Mouse (Mus musculus) thymus, postnatal 4 days (tissue): ENCODE results near the gene Tnfsf12.

ENCODE experiments used
- DNase-seq: peaks from one replicate; pipeline ENCODE4 v3.0.0; 2021

Tnfsf12 gene

DNA sequence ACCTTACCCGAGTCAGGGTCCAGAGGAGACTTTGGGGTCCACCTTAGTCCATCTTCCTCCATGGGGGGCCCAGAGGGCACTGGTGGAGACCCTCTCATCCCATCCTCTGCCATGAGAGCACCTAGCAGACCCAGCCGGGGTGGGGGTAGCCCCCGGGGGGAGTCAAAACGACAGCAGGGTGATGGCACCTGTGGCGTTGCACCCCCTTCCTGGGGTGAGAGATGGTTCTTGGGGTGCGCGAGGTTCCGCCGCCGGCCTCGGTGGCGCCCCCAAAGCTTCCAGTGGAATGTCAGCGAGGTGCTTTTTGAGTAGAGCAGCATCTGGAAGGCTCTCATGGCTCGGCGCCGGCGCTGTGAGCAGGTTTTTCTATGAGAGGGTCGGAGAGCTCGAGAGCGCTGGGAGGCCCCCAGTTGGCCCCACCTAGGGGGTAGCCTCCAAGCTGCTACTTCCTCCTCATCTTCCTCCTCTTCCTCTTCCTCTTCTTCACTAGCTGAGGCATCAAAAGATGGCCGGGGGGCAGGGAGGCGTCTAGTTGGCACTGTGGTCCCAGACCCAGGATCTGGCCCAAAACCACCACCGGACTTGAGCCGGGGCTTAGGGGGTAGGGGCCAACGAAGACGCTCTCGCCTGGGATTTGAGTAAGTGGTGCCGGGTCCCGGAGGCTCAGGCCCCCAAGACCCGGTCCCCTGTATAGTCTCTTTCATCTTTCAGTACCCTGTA lies 15.4 kb downstream of the Tnfsf12 start:
- peak; percentile 26 for DNase-seq

DNA sequence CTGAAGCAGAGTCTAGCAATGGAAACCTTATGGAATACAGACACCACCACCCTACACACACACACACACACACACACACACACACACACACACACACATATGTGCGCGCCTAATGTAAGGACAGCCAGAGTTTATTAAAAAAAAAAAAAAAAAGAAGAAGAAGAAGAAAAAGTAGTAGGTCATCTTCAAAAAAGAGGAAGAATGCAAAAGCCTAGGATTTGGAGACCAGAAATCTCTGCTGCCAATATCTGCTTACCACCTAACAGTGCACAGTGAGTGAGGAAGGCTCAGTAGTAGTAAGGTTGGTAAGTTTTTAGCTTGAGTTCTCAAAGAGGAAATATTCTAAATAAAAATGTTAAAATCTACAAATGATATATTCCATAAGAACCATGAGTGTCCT lies 16.5 kb downstream of the Tnfsf12 start:
- no peak for DNase-seq

DNA sequence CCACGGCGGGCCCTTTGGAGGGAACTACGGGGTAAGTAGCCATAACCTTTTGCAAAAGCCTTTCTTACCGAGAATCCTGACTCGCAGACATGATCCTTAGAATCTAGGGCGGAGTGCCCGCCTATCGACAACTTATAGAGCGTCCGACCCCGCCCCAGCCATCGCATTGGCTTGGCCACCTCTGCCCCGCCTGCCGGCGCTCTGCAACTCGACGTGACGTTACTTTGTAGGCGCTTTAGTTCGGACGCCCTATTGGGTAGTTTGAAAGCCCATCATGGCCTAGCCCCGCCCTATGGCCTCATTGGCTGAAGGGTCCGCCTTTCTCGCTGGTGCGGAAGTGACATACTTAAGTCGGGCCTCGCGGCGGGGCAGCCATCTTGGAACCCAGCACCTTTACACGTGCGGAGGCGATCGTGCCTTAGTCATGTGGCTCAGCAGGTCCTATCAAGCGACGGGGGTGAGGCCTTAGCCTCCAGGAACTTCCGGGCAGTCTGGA lies 23.4 kb downstream of the Tnfsf12 start, which contains the start of gene Eif4a1:
Gene Eif4a1 (minus strand): TSS at position 213 of the 496 bp plus-strand sequence.
- DNase-seq, result peak; percentile 98

DNA sequence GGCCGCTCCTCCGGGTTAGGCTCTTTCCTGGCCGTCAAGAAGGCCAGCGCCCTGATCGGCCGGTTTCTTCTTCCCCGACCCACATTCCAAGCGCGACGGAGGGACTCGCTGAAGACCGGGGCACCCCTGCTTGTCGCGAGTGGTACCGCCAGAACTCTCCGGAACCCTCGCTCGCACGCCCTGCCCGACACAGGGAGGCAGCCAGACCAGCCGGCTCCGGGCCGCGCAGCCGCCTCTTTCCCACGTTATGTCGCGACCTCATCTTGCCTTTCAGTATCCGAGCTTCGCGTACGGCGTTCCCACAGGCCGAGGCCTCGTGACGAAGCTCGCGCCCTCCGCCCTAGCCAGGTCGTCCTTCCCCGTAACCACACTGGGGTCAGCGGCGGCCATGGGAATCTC lies 23.9 kb downstream of the Tnfsf12 start:
- DNase-seq, result no peak

DNA sequence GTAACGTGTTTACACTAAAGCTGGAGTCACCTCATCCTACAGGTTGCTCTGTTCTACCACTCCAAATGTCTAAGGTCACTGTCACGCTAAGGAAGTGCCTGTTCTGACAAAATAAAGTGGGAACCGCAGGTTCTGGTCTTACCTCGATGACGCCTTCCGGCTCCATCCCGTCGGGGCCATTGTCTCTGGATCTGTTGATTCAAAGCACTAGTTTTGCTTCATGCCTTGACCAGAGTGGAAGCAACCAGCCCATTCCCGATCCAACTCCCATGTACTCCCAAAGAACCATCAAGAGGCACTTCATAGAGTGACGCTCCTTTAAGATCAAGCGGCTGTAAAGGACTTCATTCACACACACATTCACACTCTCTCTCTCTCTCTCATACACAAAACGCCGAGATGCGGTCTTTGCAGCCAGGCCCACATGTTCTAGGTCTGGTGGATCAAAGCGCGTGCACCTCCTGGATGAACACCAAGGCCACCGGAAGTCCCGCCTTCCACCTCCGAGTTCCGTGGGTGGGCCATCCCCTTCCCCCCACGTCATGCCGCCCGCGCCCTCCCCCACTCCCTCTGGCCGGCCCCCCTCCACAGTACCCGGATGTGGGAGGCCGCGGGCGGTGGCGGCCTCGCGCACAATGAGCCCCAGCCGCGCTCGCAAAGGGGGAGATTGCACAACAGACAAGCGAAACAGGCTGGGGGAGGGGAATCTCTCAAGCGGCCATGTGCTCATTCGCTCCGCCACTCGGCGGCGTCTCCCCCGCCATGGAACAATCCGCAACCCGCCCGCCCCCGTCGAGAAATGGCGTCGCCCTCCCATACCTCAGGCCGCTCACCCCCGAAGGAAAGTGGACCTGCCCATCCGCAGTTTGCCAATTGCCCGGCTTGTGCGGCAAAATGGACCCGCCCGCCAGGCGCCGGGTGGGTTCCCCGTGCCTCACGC lies 24.6 kb downstream of the Tnfsf12 start:
- peak; percentile 99 for DNase-seq

DNA sequence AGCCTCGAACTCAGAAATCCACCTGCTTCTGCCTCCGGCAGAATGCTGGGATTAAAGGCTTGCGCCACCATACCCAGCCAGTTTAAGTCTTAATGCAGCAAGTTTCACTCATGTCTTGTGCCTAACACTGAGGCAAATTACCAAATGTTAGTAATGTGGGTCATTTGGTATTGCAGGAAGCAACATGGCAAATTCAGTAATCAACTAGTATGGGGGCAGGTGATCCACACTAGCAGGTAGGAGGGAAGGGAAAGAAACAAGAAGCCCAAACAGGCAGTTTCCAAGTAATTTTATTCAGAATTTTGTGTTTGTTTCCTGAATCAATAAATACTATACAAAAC lies 29.0 kb downstream of the Tnfsf12 start:
- DNase-seq, result no peak

DNA sequence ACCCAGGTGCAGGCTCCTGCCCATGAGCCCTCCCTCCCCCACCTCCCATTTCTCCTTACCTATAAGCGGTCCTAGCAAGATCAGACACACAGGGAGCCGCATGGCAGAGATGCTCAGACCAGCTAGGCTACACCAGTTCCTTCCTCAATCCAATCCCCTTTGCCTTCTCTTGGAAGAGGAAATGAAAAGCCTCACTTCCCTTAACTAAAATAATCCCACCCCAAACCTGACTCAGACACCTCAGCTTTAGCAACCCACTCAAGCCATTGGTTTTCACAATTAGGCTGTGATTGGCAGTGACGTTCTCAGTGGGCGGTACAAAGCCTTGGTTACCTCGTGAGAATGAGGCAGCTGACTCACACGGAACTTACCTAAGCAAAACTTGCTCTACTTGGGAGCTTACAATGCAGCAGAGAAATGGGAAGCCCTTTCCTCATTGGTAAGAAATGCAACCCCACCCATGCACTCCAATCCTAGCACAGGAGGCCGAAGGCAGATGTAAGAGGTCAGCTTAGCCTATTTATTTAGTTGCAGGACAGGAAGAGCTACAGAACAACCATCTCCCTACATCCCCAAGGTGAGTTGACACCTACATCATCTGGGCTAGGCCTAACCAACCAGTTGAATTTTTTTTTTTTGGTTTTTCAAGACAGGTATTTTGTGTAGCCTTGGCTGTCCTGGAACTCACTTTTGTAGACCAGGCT lies 29.5 kb downstream of the Tnfsf12 start, which contains the start of gene Cd68:
Gene Cd68 (minus strand): TSS at position 193 of the 704 bp plus-strand sequence.
- peak; percentile 57 for DNase-seq

DNA sequence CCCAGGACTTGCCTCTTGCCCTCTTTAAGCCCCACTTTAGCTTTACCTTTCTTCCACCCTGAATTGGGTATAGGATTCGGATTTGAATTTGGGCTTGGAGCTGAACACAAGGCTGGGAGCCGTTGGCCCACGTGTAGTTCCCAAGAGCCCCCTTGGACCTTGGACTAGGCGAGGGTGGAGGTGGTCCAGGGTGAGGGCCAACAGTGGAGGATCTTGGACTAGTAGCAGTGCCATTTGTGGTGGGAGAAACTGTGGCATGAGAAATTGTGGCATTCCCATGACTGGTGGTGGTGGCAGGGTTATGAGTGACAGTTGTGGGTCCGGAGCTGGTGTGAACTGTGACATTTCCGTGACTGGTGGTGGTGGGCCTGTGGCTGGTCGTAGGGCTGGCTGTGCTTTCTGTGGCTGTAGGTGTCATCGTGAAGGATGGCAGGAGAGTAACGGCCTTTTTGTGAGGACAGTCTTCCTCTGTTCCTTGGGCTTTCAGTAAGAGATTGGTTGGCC lies 30.1 kb downstream of the Tnfsf12 start:
- no peak for DNase-seq

DNA sequence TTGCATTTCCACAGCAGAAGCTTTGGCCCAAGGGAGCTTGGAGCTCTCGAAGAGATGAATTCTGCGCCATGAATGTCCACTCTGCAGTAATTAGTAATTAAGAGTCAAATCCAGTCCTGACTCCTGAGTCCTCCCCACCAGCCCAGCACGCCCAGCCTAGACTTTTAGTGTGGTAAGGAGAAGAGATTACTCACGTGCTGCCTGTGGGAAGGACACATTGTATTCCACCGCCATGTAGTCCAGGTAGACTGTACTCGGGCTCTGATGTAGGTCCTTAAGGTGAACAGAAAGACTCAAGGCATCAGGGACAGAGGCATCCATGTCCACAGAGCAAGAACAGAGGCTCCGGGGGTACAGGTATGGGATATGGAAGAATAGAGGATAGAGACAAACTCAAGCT lies 30.8 kb downstream of the Tnfsf12 start:
- DNase-seq, result no peak

DNA sequence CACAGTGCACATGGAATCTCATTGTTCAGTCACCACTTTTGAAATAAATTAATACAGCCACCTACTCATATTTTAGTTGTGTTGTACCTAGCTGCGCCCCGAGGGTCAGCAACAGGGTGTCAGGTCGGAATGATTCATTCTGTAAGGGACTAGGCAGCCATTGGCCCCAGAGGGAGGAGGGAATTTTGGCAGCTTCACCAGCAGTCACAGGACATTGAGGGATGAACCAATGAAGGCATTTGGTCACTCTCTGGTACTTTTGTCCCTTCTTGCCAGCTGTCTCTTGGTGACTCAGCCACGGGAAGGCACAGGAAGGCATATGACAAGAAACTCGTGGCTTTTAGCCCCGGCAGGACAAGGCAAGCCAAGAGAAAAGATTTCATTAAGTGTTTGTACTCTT lies 31.9 kb downstream of the Tnfsf12 start:
- no peak for DNase-seq

DNA sequence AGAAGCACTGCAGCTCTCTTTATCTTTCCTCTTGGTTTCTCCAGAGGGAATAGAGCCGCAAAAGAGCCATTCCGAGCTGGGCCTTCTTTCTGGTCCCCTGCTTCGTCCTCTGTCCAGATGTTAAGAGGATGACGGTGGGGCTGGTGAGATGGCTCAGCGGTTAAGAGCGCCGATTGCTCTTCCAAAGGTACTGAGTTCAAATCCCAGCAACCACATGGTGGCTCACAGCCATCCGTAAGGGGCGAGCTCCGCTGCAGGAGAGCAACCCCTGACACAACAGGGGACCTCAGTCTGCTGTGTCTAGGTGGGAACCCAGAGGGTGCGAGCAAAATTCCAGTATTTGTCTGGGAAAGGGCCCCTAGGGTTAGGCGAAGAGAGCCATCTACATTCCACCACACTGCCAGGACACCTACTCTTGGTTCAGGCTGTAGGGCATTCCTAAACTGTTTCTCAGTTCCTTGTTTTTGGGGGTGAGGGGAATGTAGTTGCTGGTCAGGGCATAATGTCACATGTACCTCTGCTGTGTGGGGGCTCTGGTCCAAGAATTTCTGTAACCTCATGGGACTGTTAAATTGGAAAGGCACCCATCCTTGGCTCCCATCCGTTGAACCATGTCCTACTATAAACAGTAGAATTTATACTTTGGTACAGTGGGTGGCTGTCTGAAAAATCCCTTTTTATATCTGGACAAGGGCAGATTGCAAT lies 32.5 kb downstream of the Tnfsf12 start:
- no peak for DNase-seq

DNA sequence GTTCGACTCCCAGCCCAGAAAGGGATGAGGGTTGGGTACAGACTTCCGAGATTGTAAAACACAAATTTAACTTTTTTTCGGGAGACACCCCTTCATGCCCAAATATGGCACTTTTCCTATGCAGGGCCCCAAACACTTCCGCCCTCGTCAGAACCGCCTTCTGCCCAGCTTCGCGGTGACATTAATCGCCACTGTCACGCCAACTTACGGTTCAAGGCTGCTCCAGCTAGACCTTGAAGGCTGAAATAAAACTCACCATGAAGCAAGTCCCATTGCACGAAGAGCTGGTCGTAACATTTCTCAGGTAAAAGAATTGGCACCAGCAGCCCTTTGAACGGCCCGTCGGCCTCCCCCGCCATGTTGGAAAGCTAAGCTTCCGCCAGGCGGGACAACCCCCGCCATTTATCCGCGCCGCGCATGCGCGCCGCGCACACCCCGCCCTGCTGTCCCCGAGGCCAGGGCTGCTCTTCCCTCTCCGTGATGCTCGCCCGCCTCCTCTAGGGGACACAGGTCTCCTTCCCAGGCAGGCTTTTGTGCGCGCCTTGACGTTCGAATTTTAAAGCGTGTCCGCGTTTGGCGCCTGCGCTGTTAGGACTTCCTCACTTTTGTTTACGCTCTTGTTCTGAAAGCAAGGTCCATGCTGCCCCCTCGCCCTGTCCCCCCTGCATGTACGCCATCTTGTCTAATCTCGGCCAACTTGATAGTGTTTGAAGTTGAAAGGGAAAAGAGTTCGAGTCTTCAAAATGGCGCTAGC lies 33.3 kb downstream of the Tnfsf12 start, which contains the start of gene Mpdu1:
Gene Mpdu1 (minus strand): TSS at position 430 of the 754 bp plus-strand sequence.
- DNase-seq, result peak; percentile 94

DNA sequence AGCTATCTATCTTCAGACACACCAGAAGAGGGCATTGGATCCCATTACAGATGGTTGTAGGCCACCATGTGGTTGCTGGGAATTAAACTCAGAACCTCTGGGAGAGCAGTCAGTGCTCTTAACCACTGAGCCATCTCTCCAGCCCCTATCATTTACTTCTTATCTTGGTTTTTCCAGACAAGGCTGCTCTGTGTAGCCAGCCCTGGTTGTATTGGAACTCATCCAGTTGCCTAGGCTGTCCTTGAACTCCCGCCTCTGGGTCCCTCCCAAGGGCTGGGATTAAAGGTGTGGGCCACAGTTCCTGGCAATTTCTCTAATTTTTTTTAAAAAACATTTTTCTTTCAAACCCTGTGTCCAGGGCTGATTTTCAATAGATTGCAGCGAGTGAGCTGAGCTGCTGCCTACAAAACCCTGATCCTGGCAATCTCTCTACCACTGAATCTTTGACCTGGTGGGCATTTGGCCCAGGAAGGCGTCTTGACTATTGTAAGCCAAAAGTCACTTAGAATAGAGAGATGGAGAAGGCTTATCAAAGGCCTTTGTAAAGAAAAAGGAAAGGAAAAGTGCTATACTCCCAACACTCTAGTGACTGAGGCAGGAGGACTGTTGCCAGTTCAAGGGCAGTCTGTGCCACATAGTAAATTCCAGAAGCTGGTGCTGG lies 34.3 kb downstream of the Tnfsf12 start:
- DNase-seq, result no peak

DNA sequence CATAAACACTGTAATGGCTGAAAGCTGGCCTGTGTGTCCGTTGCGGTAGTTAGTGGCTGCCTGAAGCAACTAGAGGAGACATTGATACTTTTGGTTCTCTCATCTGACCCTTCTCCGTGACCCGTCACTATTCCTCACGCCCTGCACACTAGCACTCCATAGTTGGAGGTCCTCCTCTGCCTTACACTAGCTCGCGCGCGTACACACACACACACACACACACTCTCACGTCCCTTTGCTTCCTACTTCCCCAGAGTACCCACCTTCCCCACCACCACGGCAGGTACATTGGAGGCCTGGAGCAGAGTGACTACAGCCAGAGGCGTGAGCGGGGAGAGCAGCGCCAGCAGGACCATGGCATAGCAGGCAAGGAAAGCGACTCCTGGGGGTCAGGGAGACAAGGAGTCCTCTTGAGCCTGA lies 38.2 kb downstream of the Tnfsf12 start:
- DNase-seq, result no peak

DNA sequence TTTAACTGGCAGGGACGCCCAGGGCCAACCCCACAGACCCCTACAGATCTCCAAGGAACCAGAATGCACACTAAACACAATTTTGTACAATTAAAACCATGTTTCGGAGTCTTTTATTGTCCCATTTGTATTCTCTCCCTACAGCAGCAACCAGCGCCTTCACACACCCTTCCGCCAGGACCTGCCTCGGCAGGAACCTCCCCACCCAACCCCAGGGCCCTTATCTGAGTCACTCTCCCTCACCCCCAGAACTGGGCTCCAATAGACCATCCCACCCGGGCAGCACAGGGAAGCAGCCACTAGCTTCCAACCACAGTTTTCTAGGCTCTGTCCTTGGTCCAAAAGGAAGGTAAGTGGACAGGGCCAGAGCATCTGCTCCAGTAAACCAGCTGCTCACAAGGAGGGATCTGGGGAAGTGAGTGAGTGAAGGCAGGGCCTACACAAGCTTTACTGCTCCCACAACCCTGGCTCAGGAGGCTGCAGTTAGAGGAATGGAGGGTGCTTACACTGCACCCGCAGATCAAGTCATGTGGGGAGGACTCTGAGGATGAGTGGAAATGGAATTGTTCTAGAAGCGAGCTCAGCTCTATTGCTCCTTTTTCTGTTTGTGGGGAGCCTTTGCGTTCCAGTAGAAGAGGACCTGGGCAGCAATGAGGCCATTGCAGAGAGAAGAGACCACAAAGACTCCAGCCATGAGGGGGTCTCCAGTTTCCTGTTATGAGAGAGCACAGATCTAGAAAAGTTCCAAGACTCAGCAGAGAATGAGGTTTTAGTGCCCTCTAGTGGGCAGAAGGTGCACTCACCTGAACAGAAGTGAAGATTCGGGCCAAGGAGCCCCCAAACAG lies 38.8 kb downstream of the Tnfsf12 start:
- peak; percentile 73 for DNase-seq

DNA sequence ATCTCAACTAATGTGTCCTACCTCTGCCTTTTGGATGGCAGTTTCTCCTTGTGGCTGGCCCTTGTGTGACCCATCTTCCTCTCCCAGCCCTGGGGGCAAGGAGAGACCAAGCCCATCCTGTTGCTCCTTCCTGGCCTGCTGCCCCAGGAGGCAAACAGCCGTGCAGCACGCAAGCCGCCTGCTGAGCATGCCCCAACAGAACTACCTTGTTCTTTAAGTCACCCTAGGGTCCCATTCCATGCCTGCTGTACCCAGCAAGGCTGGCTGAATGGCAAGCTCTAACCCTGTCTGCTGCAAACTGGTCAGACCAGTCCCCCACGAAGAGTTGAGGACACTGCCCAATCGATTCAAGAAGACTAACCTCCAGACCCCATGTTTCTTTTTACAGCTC lies 39.6 kb downstream of the Tnfsf12 start:
- no peak for DNase-seq

DNA sequence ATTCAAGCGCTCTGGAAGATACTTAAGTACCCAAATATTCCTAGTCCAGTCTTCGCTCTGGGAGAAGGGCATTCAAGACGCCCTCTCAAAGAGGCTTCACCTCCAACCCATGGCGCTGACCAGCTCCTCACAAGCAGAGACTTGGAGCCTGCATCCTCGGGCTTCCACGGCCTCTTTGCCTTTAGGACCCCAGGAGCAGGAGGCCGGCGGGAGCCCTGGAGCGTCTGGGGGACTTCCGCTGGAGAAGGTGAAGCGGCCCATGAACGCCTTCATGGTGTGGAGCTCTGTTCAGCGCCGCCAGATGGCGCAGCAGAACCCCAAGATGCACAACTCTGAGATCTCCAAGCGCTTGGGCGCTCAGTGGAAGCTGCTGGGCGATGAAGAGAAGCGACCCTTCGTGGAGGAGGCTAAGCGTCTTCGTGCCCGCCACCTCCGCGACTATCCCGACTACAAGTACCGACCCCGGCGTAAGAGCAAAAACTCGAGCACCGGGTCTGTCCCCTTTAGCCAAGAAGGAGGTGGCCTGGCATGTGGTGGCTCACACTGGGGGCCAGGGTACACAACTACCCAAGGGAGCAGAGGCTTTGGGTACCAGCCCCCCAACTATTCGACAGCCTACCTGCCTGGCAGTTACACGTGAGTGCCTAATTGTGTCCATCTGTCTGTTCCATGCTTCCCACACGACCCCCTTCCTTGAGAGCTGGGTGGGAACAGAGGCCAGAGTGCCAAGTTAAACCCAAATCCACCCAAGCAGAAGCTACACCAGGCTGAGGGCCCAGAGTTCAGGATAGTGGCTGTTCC lies 40.2 kb downstream of the Tnfsf12 start, which contains the start of gene Sox15:
Gene Sox15 (plus strand): TSS at position 51 of the 801 bp plus-strand sequence.
- DNase-seq, result peak; percentile 67

DNA sequence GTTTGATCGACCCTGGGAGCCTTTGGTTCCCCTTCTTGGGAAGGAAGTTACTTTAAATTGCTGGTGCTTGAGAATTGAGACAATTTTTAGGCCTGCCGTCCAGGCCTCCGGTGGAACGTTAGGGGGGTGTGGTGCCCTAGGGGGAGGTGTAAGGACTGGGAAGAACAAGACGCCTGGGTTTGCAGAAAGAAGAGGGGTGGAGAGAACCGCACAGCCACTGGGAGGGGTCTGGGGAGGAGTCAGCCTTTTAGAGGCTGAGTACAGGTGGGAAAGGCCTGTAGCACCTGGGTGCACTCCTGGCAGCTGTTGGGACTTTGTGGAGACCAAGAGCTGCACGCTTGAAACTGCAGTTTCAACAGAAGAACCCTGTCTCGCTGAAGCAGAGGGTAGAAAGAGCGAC lies 40.9 kb downstream of the Tnfsf12 start:
- no peak for DNase-seq

DNA sequence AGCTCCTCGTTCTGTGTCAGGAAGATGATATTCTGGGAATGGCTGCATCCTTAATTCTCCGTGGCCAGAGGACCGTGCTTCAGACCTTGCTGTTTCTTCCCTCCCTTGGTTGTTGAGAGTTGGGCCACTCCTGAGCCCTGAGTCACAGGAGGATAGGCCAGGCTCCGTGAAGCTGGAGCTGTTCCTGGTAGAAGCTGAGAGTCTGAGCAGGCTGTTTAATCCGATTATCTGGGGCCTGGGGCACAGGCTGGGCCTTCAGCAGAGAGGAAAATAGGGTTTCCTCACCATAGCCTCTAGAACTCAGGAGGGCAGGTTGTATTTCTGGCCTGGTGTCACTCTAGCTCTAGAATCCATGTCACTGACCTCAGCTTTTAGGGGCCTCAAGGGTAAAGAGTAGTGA lies 42.2 kb downstream of the Tnfsf12 start:
- no peak for DNase-seq
